Mouse (Mus musculus): Measurements from ENCODE around the gene Srgap2. TPM values are rescaled to one million over a fixed set of nuclear protein-coding genes. Genes with fewer than 3 reads are reported as not detected.
"Not testable (repeated sequence)": the region's sequence is repeated elsewhere in the genome, so short reads cannot be mapped to it uniquely, and the experiment has no call there.

The Srgap2 gene
- 16.9 and 18.7 TPM in 2 replicates for polyA plus RNA-seq (2016; fragmentation: Nextera tagmentation; extraction: Ambion mirVana)

- Histone ChIP-seq H3K27me3 (ENCODE audit: low read depth, poor library complexity, severe bottlenecking) (no peaks in the 10 kb centered on the region), H3K36me3 (no peaks in the 10 kb centered on the region), H3K9me3 (replicated peaks) (no peaks in the 10 kb centered on the region), H3K27ac (replicated peaks) (peak within 1 kb of the TSS; percentile 94), H3K4me1 (peaks cover 73% of the 10 kb centered on the region), H3K4me3 (peak within 1 kb of the TSS; percentile 91)
- under 1% methylated on average over 44 of the region's 44 CpGs for WGBS
- DNase-seq (ENCODE audit: low spot score) = peak; percentile 97
These were observed at the start of gene Srgap2, which contains the start of gene Fam72a for GRCm38 (mm10) chr1:131527281-131528080. Gene Srgap2 (minus strand): TSS chr1:131527352. Gene Fam72a (plus strand): TSS chr1:131527903.

- no peaks in the 10 kb centered on the region for H3K4me1 ChIP-seq
- no peak overlapping the region for H3K27ac ChIP-seq (replicated peaks)
- 92% methylated on average over 14 of the region's 14 CpGs for WGBS
- H3K9me3 ChIP-seq (replicated peaks) = no peaks in the 10 kb centered on the region
- H3K36me3 ChIP-seq = no peaks in the 10 kb centered on the region
- peak; percentile 39 for DNase-seq (ENCODE audit: low spot score)
- H3K4me3 ChIP-seq = no peak overlapping the region
- H3K27me3 ChIP-seq (ENCODE audit: low read depth, poor library complexity, severe bottlenecking) = no peaks in the 10 kb centered on the region
These were observed 46.6 kb upstream of the Srgap2 start for GRCm38 (mm10) chr1:131573721-131574120.

- H3K27me3 ChIP-seq (ENCODE audit: low read depth, poor library complexity, severe bottlenecking) = no peaks in the 10 kb centered on the region
- no peaks in the 10 kb centered on the region for H3K9me3 ChIP-seq (replicated peaks)
- WGBS = 88% methylated on average over 4 of the region's 4 CpGs
These were observed 43.2 kb upstream of the Srgap2 start for GRCm38 (mm10) chr1:131570391-131570790.

GRCm38 (mm10) chr1:131569721-131570120 lies 42.6 kb upstream of the Srgap2 start:
- Histone ChIP-seq H3K9me3 (replicated peaks) (no peaks in the 10 kb centered on the region), H3K36me3 (no peaks in the 10 kb centered on the region), H3K4me1 (no peaks in the 10 kb centered on the region), H3K27ac (replicated peaks) (no peak overlapping the region), H3K4me3 (no peak overlapping the region), H3K27me3 (ENCODE audit: low read depth, poor library complexity, severe bottlenecking) (no peaks in the 10 kb centered on the region)
- 91% methylated on average over 6 of the region's 6 CpGs for WGBS
- no peak for DNase-seq (ENCODE audit: low spot score)

More at GRCm38 (mm10) chr1:131570391-131570790, 43.2 kb upstream of the Srgap2 start:
- no peak for DNase-seq (ENCODE audit: low spot score)
- Histone ChIP-seq H3K4me3 (no peak overlapping the region), H3K27ac (replicated peaks) (no peak overlapping the region), H3K36me3 (no peaks in the 10 kb centered on the region), H3K4me1 (no peaks in the 10 kb centered on the region)

DNA sequence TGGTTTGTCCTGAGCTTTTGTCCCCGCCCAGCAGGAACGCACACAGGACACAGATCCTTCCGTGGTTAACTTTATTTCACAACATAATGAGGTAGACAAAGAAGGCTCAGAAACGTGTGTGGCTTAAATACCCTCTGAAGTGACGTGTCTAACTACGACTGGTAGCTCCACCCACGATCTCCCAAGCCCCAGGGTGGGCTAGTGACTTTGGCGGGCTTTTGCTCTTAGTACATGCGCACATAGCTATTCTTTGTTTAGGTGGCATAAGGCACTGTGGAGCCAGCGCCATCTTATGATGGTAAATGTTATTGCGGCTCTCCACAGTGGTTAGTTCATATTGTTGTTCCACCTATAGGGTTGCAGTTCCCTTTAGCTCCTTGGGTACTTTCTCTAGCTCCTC lies 38.9 kb upstream of the Srgap2 start:
- not testable (repeated sequence) for H3K9me3 ChIP-seq (replicated peaks); H3K4me1 ChIP-seq; H3K4me3 ChIP-seq; H3K27me3 ChIP-seq (ENCODE audit: low read depth, poor library complexity, severe bottlenecking); H3K36me3 ChIP-seq
- peak; percentile 49 for DNase-seq (ENCODE audit: low spot score)
- H3K27ac ChIP-seq (replicated peaks) = peak overlapping the region; percentile 59; the same call in 1 of the 2 replicates
- WGBS = 40% methylated on average over 11 of the region's 11 CpGs

GRCm38 (mm10) chr1:131562081-131562480 lies 34.9 kb upstream of the Srgap2 start:
- Histone ChIP-seq H3K9me3 (replicated peaks) (no peaks in the 10 kb centered on the region), H3K27ac (replicated peaks) (no peak overlapping the region), H3K4me3 (no peak overlapping the region), H3K36me3 (no peaks in the 10 kb centered on the region), H3K4me1 (no peaks in the 10 kb centered on the region), H3K27me3 (ENCODE audit: low read depth, poor library complexity, severe bottlenecking) (no peaks in the 10 kb centered on the region)
- WGBS = 89% methylated on average over 2 of the region's 2 CpGs
- DNase-seq (ENCODE audit: low spot score) = no peak

- no peaks in the 10 kb centered on the region for H3K27me3 ChIP-seq (ENCODE audit: low read depth, poor library complexity, severe bottlenecking)
- H3K9me3 ChIP-seq (replicated peaks) = no peaks in the 10 kb centered on the region
- H3K4me3 ChIP-seq = no peak overlapping the region
- no peaks in the 10 kb centered on the region for H3K36me3 ChIP-seq
- no peak overlapping the region for H3K27ac ChIP-seq (replicated peaks)
- no peaks in the 10 kb centered on the region for H3K4me1 ChIP-seq
- DNase-seq (ENCODE audit: low spot score) = no peak
These were observed 33.3 kb upstream of the Srgap2 start for GRCm38 (mm10) chr1:131560500-131560899.

- H3K4me3 ChIP-seq = peak overlapping the region; percentile 34; the same call in 1 of the 2 replicates
- H3K27ac ChIP-seq (replicated peaks) = peak overlapping the region; percentile 76
- DNase-seq (ENCODE audit: low spot score) = peak; percentile 83
- peaks cover 7% of the 10 kb centered on the region for H3K4me1 ChIP-seq
- no peaks in the 10 kb centered on the region for H3K9me3 ChIP-seq (replicated peaks)
- 21% methylated on average over 13 of the region's 13 CpGs for WGBS
- H3K27me3 ChIP-seq (ENCODE audit: low read depth, poor library complexity, severe bottlenecking) = no peaks in the 10 kb centered on the region
- no peaks in the 10 kb centered on the region for H3K36me3 ChIP-seq
These were observed 28.1 kb upstream of the Srgap2 start for GRCm38 (mm10) chr1:131555042-131555812.

DNA sequence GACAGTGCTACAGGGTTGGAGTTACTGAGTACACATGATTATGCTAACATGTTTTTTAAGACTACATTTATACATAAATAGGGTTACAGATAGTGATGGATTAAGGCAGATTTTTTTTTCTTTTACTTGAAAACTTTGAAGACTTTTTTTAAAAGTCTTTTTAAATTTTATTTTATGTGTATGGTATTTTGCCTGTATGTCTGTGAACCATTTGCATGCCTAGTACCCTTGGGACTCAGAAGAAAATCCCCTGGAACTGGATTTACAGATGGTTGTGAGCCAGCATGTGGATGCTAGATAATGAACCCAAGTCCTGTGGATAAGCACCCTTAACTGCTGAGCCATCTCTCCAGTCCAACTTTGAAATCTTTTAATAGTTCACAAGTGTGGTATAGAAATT lies 26.3 kb upstream of the Srgap2 start:
- Histone ChIP-seq H3K9me3 (replicated peaks) (no peaks in the 10 kb centered on the region), H3K27ac (replicated peaks) (no peak overlapping the region), H3K4me3 (no peak overlapping the region), H3K27me3 (ENCODE audit: low read depth, poor library complexity, severe bottlenecking) (no peaks in the 10 kb centered on the region), H3K4me1 (peaks cover 15% of the 10 kb centered on the region), H3K36me3 (no peaks in the 10 kb centered on the region)
- no peak for DNase-seq (ENCODE audit: low spot score)

DNA sequence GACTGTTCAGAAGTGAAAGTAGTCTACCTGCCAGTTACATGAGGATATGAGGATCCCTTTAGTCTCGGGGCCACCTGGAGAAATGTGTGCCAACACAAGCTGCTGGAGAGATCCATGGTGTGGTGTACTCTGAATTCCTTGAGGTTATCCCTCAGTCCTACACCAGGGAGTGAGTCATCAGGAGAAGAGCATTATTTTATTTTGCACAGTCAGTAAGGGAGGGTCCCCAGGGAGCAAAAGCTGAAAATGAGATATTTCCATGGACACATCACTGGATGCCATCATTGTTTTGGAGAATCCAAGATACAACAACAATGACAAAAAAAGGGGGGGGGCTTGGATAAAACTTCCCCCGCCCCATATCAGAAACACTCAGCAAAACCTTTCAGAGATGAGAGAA lies 24.8 kb upstream of the Srgap2 start:
- no peak overlapping the region for H3K27ac ChIP-seq (replicated peaks)
- 83% methylated on average over 2 of the region's 2 CpGs for WGBS
- H3K4me1 ChIP-seq = peaks cover 16% of the 10 kb centered on the region
- no peaks in the 10 kb centered on the region for H3K27me3 ChIP-seq (ENCODE audit: low read depth, poor library complexity, severe bottlenecking)
- H3K36me3 ChIP-seq = no peaks in the 10 kb centered on the region
- no peaks in the 10 kb centered on the region for H3K9me3 ChIP-seq (replicated peaks)
- DNase-seq (ENCODE audit: low spot score) = no peak
- H3K4me3 ChIP-seq = no peak overlapping the region

DNA sequence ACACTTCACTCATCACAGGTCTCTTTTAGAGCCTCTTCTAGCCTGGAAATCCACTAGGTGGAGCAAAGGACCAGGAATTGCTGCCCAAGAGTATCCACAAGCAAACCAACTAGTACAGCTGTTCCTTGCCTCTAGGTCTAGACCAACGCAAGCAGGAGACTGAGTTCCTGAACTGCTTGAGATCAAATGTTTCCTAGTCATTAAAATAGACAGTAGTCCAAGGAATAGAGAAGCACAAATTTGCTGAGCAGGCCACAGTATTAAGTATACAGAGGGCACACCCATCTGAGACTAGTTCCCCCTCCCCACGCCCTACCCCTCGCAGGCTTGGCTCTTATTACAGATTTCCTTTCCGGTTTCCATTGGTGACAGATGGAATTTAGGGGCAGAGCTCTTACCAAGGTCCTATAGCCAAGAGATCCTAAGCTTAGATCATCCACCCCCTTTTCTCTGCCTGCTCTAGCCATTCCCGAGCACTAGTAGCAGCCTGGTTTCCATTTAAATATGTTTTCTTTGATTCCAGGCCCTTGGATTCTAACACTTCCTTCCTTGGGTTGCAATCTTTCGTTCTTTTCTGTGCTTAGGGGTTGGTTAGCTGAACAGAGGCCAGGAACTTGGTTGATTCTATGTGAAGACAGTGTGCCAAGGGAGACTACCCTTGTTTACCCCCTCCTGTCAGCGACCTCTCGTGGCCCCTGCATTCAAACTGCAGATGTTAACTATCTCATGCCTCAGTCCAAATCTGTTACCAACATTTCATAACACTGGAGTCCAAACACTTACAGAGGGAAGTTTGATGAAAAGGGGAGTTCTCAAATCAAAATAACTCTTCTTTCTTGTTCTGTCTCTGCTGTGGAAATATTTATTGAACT lies 21.6 kb upstream of the Srgap2 start:
- no peaks in the 10 kb centered on the region for H3K36me3 ChIP-seq
- WGBS = 37% methylated on average over 8 of the region's 8 CpGs
- H3K4me3 ChIP-seq = no peak overlapping the region
- peak overlapping the region; percentile 57 for H3K27ac ChIP-seq (replicated peaks)
- H3K4me1 ChIP-seq = peaks cover 9% of the 10 kb centered on the region
- DNase-seq (ENCODE audit: low spot score) = peak; percentile 17
- H3K27me3 ChIP-seq (ENCODE audit: low read depth, poor library complexity, severe bottlenecking) = no peaks in the 10 kb centered on the region
- H3K9me3 ChIP-seq (replicated peaks) = no peaks in the 10 kb centered on the region

All from midbrain, embryonic 10.5 days (tissue).